Mouse (Mus musculus) neural tube, embryonic 14.5 days (tissue): ENCODE data around the gene Zfp763. TPM values are rescaled to one million over a fixed set of nuclear protein-coding genes. Genes with fewer than 3 reads are reported as not detected.
A peak's percentile ranks its signal among the peaks of the same experiment; 100 is the strongest.

ENCODE experiments used
- ATAC-seq: fragments of 200-750 bp; cut with Nextera tagmentation; 2 replicates; pipeline ENCODE4 v1.8.0; 2017; ENCODE audit warnings: low read depth, mild to moderate bottlenecking, moderate TSS enrichment, moderate library complexity
- H3K27ac ChIP-seq: fragments of 300-500 bp; sonication (generic); 2 replicates; pipeline ENCODE4 v1.5.1; 2014; ENCODE audit warnings: low read depth, mild to moderate bottlenecking, control low read depth, low read length, moderate library complexity, mixed read lengths
- H3K27me3 ChIP-seq: fragments of 300-500 bp; sonication (generic); 2 replicates; pipeline ENCODE4 v1.6.1; 2014; ENCODE audit warnings: low read length; ENCODE audit not compliant: control insufficient read depth, insufficient read depth
- H3K36me3 ChIP-seq: fragments of 300-500 bp; sonication (generic); 2 replicates; pipeline ENCODE4 v1.6.1; 2014; ENCODE audit warnings: low read length, mixed read lengths; ENCODE audit not compliant: control insufficient read depth, insufficient read depth
- H3K4me1 ChIP-seq: fragments of 300-500 bp; sonication (generic); 2 replicates; pipeline ENCODE4 v1.6.1; 2014; ENCODE audit warnings: low read length; ENCODE audit not compliant: control insufficient read depth, insufficient read depth
- H3K4me2 ChIP-seq: fragments of 300-500 bp; sonication (generic); 2 replicates; pipeline ENCODE4 v1.6.1; 2014; ENCODE audit warnings: mild to moderate bottlenecking, low read depth, low read length, control low read depth
- H3K4me3 ChIP-seq: fragments of 300-500 bp; sonication (generic); 2 replicates; pipeline ENCODE4 v1.5.1; 2014; ENCODE audit warnings: low read depth, low read length, control low read depth, mixed read lengths
- H3K9ac ChIP-seq: fragments of 300-500 bp; sonication (generic); replicated peaks from 2 replicates; pipeline ENCODE4 v1.6.1; 2014; ENCODE audit warnings: low read depth, mild to moderate bottlenecking, control low read depth, low read length, mixed read lengths
- H3K9me3 ChIP-seq: fragments of 300-500 bp; sonication (generic); 2 replicates; pipeline ENCODE4 v1.6.1; 2016; ENCODE audit warnings: low read length; ENCODE audit not compliant: control insufficient read depth
- WGBS: fragments of 180-500 bp; shearing (Covaris S2); extraction: QIAGEN DNeasy Blood & Tissue Kit; methylation state at CpG from one replicate; pipeline ENCODE4 v1.1.7; 2014; 5-methylcytosine and 5-hydroxymethylcytosine counted together
- polyA plus RNA-seq: library from polyadenylated mRNA; unstranded; fragments of >200 nt; fragmentation: Nextera tagmentation; extraction: Ambion mirVana; gene quantifications from 2 replicates; pipeline ENCODE4 v1.2.1, GENCODE M21; 2014

Zfp763 gene
- polyA plus RNA-seq, 1 experiment from 2014 or later, result 34.4 TPM

- Histone ChIP-seq H3K4me2 (peak within 1 kb of the TSS; percentile 72), H3K4me1 (peaks cover 7% of the 10 kb centered on the region; the same call in 1 of the 2 replicates), H3K36me3 (no peaks in the 10 kb centered on the region; the same call in 1 of the 2 replicates), H3K9ac (peak within 1 kb of the TSS; percentile 78), H3K9me3 (no peaks in the 10 kb centered on the region), H3K4me3 (peak within 1 kb of the TSS; percentile 55), H3K27me3 (no peaks in the 10 kb centered on the region), H3K27ac (peak within 1 kb of the TSS; percentile 61)
- 1% methylated on average over 21 of the region's 21 CpGs for WGBS
- peak; percentile 99 for ATAC-seq
These were observed 40.3 kb downstream of the Zfp763 start, which contains the start of gene Zfp952 for GRCm38 (mm10) chr17:32992699-32993474. Gene Zfp952 (plus strand): TSS chr17:32993129.

- Histone ChIP-seq H3K4me3 (peak overlapping the region; percentile 55), H3K27ac (no peak overlapping the region), H3K4me2 (peak overlapping the region; percentile 72), H3K9ac (no peak overlapping the region), H3K36me3 (no peaks in the 10 kb centered on the region; the same call in 1 of the 2 replicates), H3K27me3 (no peaks in the 10 kb centered on the region), H3K9me3 (no peaks in the 10 kb centered on the region), H3K4me1 (peaks cover 7% of the 10 kb centered on the region; the same call in 1 of the 2 replicates)
- no peak for ATAC-seq
- 70% methylated on average over 12 of the region's 12 CpGs for WGBS
These were observed 41.1 kb downstream of the Zfp763 start for GRCm38 (mm10) chr17:32991965-32992698.

GRCm38 (mm10) chr17:32986301-32986700 is 46.9 kb downstream of the Zfp763 start:
- no peak for ATAC-seq
- Histone ChIP-seq H3K9me3 (no peaks in the 10 kb centered on the region), H3K4me1 (no peaks in the 10 kb centered on the region), H3K4me2 (no peak overlapping the region), H3K4me3 (no peak overlapping the region), H3K36me3 (no peaks in the 10 kb centered on the region), H3K27ac (no peak overlapping the region), H3K27me3 (no peaks in the 10 kb centered on the region), H3K9ac (no peak overlapping the region)
- 83% methylated on average over 4 of the region's 4 CpGs for WGBS

GRCm38 (mm10) chr17:32981361-32981760 is 51.8 kb downstream of the Zfp763 start:
- H3K9me3 ChIP-seq, result no peaks in the 10 kb centered on the region
- no peaks in the 10 kb centered on the region for H3K4me1 ChIP-seq
- no peaks in the 10 kb centered on the region for H3K27me3 ChIP-seq
- ATAC-seq, result no peak
- H3K4me2 ChIP-seq, result no peak overlapping the region
- H3K27ac ChIP-seq, result no peak overlapping the region
- 95% methylated on average over 4 of the region's 4 CpGs for WGBS
- peaks cover 31% of the 10 kb centered on the region for H3K36me3 ChIP-seq
- no peak overlapping the region for H3K9ac ChIP-seq
- H3K4me3 ChIP-seq, result no peak overlapping the region

Other genes starting within 250 kb of the Zfp763 start
- 80.4 and 82.9 TPM in 2 replicates for gene Zfp871, start 245.1 kb downstream of the Zfp763 start, polyA plus RNA-seq
- 58.4 and 60.6 TPM in 2 replicates for gene Zfp811, start 223.5 kb downstream of the Zfp763 start, polyA plus RNA-seq
- 23.1 and 24.6 TPM in 2 replicates for gene Zfp799, start 203.1 kb downstream of the Zfp763 start, polyA plus RNA-seq
- gene Zfp870, start 141.8 kb downstream of the Zfp763 start, polyA plus RNA-seq, result 9.5 and 11.7 TPM in 2 replicates
- not detected in 2 replicates for gene Cyp4f14, start 116.1 kb downstream of the Zfp763 start, polyA plus RNA-seq
- gene Cyp4f13, start 86.0 kb downstream of the Zfp763 start, polyA plus RNA-seq, result 6.9 and 9.4 TPM in 2 replicates
- gene Zfp472, start 67.6 kb downstream of the Zfp763 start, polyA plus RNA-seq, result 7.3 and 9.5 TPM in 2 replicates
- gene Zfp952, start 40.3 kb downstream of the Zfp763 start, polyA plus RNA-seq, result 24.9 and 25.0 TPM in 2 replicates
- gene 4921501E09Rik, start 34.7 kb upstream of the Zfp763 start, polyA plus RNA-seq, result not detected in 2 replicates
- gene Zfp563, start 55.9 kb upstream of the Zfp763 start, polyA plus RNA-seq, result 23.0 and 30.1 TPM in 2 replicates
- gene Morc2b, start 106.3 kb upstream of the Zfp763 start, polyA plus RNA-seq, result 0.76 and 0.90 TPM in 2 replicates
- gene Olfr55, start 135.0 kb upstream of the Zfp763 start, polyA plus RNA-seq, result 0.12 TPM in 2 replicates
- not detected in 2 replicates for gene Olfr239, start 157.9 kb upstream of the Zfp763 start, polyA plus RNA-seq
- 0.05 and 0.08 TPM in 2 replicates for gene Olfr1564, start 188.3 kb upstream of the Zfp763 start, polyA plus RNA-seq
- gene Zfp955a, start 221.7 kb upstream of the Zfp763 start, polyA plus RNA-seq, result 27.9 and 28.2 TPM in 2 replicates
- not detected in 2 replicates for gene Olfr63, start 231.3 kb upstream of the Zfp763 start, polyA plus RNA-seq